Mouse (Mus musculus) kidney, postnatal 0 days (tissue): ENCODE measurements around the gene Gm10382. TPM values are rescaled to one million over a fixed set of nuclear protein-coding genes. Genes with fewer than 3 reads are reported as not detected.

ENCODE experiments used
- ATAC-seq: fragments of 200-750 bp; cut with Nextera tagmentation; replicated peaks from 2 replicates; pipeline ENCODE4 v1.8.0; 2017; ENCODE audit warnings: low read depth, moderate number of reproducible peaks, moderate TSS enrichment, moderate library complexity; ENCODE audit not compliant: low FRiP score
- DNase-seq: peaks from one replicate; pipeline ENCODE4 v3.0.0-alpha.2; 2016; ENCODE audit warnings: low spot score
- H3K27ac ChIP-seq: fragments of 300-500 bp; sonication (generic); 2 replicates; pipeline ENCODE4 v1.5.1; 2014; ENCODE audit warnings: mild to moderate bottlenecking
- H3K27me3 ChIP-seq: fragments of 300-500 bp; sonication (generic); 2 replicates; pipeline ENCODE4 v1.6.1; 2014; ENCODE audit warnings: low read length, mixed read lengths; ENCODE audit not compliant: insufficient read depth
- H3K36me3 ChIP-seq: fragments of 300-500 bp; sonication (generic); 2 replicates; pipeline ENCODE4 v1.6.1; 2014; ENCODE audit warnings: low read length, mixed read lengths; ENCODE audit not compliant: insufficient read depth
- H3K4me1 ChIP-seq: fragments of 300-500 bp; sonication (generic); replicated peaks from 2 replicates; pipeline ENCODE4 v1.6.1; 2014; ENCODE audit warnings: antibody characterized with exemption, low read length, mixed read lengths; ENCODE audit not compliant: insufficient read depth
- H3K4me2 ChIP-seq: fragments of 300-500 bp; sonication (generic); 2 replicates; pipeline ENCODE4 v1.6.1; 2014; ENCODE audit warnings: mild to moderate bottlenecking, low read length, moderate library complexity, mixed read lengths
- H3K4me3 ChIP-seq: fragments of 300-500 bp; sonication (generic); replicated peaks from 2 replicates; pipeline ENCODE4 v1.5.1; 2014; ENCODE audit warnings: low read depth, low read length
- H3K9ac ChIP-seq: fragments of 300-500 bp; sonication (generic); 2 replicates; pipeline ENCODE4 v1.6.1; 2014; ENCODE audit warnings: low read depth, low read length
- H3K9me3 ChIP-seq: fragments of 300-500 bp; sonication (generic); replicated peaks from 2 replicates; pipeline ENCODE4 v1.6.1; 2016; ENCODE audit warnings: low read length, inconsistent platforms, mixed read lengths
- CTCF ChIP-seq: IDR thresholded peaks from 2 replicates; pipeline ENCODE4 v1.5.1; 2016; ENCODE audit warnings: antibody characterized with exemption, low read depth, mild to moderate bottlenecking, moderate library complexity
- WGBS: fragments of 180-500 bp; shearing (Covaris S2); extraction: QIAGEN DNeasy Blood & Tissue Kit; methylation state at CpG from one replicate; pipeline ENCODE4 v1.1.7; 2014; 5-methylcytosine and 5-hydroxymethylcytosine counted together
- polyA plus RNA-seq: library from polyadenylated mRNA; unstranded; fragments of >200 nt; fragmentation: Nextera tagmentation; extraction: Ambion mirVana; gene quantifications from 2 replicates; pipeline ENCODE4 v1.2.1, GENCODE M21; 2015

Gm10382 gene
- polyA plus RNA-seq, 1 experiment from 2014 or later: 0.74 TPM

GRCm38 (mm10) chr5:125405546-125406248 lies 16.6 kb downstream of the Gm10382 start:
- no peaks in the 10 kb centered on the region for H3K9me3 ChIP-seq
- peak overlapping the region; percentile 66 for H3K4me3 ChIP-seq
- WGBS: under 1% methylated on average over 31 of the region's 31 CpGs
- H3K4me1 ChIP-seq: peaks cover 5% of the 10 kb centered on the region; the same call in 1 of the 2 replicates
- H3K27me3 ChIP-seq: no peaks in the 10 kb centered on the region
- no peaks in the 10 kb centered on the region for H3K36me3 ChIP-seq
- no peak for TF ChIP-seq CTCF
- peak overlapping the region; percentile 78 for H3K4me2 ChIP-seq
- ATAC-seq: peak; percentile 64
- H3K9ac ChIP-seq: peak overlapping the region; percentile 61
- DNase-seq: peak; percentile 89
- peak overlapping the region; percentile 93 for H3K27ac ChIP-seq

GRCm38 (mm10) chr5:125406322-125407016 lies 17.3 kb downstream of the Gm10382 start:
- H3K27me3 ChIP-seq: no peaks in the 10 kb centered on the region
- H3K36me3 ChIP-seq: no peaks in the 10 kb centered on the region
- WGBS: 3% methylated on average over 20 of the region's 20 CpGs
- TF ChIP-seq CTCF: no peak
- no peaks in the 10 kb centered on the region for H3K9me3 ChIP-seq
- peak overlapping the region; percentile 61 for H3K9ac ChIP-seq
- peak overlapping the region; percentile 78 for H3K4me2 ChIP-seq
- H3K4me1 ChIP-seq: peaks cover 5% of the 10 kb centered on the region; the same call in 1 of the 2 replicates
- DNase-seq (peak; percentile 65), ATAC-seq (peak; percentile 8; the same call in 1 of the 2 replicates)
- peak overlapping the region; percentile 84 for H3K27ac ChIP-seq
- H3K4me3 ChIP-seq: peak overlapping the region; percentile 66

- WGBS: 62% methylated on average over 13 of the region's 13 CpGs
- no peak for ATAC-seq
- H3K9me3 ChIP-seq: no peaks in the 10 kb centered on the region
- peak overlapping the region; percentile 78 for H3K4me2 ChIP-seq
- no peak for DNase-seq
- no peaks in the 10 kb centered on the region for H3K36me3 ChIP-seq
- no peak overlapping the region for H3K9ac ChIP-seq
- H3K27ac ChIP-seq: peak overlapping the region; percentile 84
- H3K4me1 ChIP-seq: peaks cover 5% of the 10 kb centered on the region; the same call in 1 of the 2 replicates
- TF ChIP-seq CTCF: no peak
- peak overlapping the region; percentile 66 for H3K4me3 ChIP-seq
- no peaks in the 10 kb centered on the region for H3K27me3 ChIP-seq
These were observed 18.1 kb downstream of the Gm10382 start for GRCm38 (mm10) chr5:125407020-125407830.

GRCm38 (mm10) chr5:125407910-125408575 lies 18.9 kb downstream of the Gm10382 start:
- Histone ChIP-seq H3K4me3 (no peak overlapping the region), H3K4me1 (peaks cover 5% of the 10 kb centered on the region; the same call in 1 of the 2 replicates), H3K9ac (no peak overlapping the region), H3K4me2 (no peak overlapping the region), H3K27ac (no peak overlapping the region), H3K27me3 (no peaks in the 10 kb centered on the region), H3K36me3 (no peaks in the 10 kb centered on the region), H3K9me3 (no peaks in the 10 kb centered on the region)
- TF ChIP-seq CTCF: no peak
- WGBS: 75% methylated on average over 14 of the region's 14 CpGs
- ATAC-seq (no peak), DNase-seq (no peak)

- Histone ChIP-seq H3K36me3 (0 out of 2 replicates have a peak, but pooled peaks cover 4% of the 10 kb centered on the region), H3K9me3 (no peaks in the 10 kb centered on the region), H3K4me2 (peak overlapping the region; percentile 37), H3K27me3 (no peaks in the 10 kb centered on the region), H3K4me1 (peaks cover 5% of the 10 kb centered on the region; the same call in 1 of the 2 replicates), H3K27ac (peak overlapping the region; percentile 31; the same call in 1 of the 2 replicates), H3K4me3 (peak overlapping the region; percentile 18; the same call in 1 of the 2 replicates), H3K9ac (no peak overlapping the region)
- WGBS: 3% methylated on average over 13 of the region's 13 CpGs
- DNase-seq (peak; percentile 84), ATAC-seq (peak; percentile 12; the same call in 1 of the 2 replicates)
- TF ChIP-seq CTCF: no peak
These were observed 19.7 kb downstream of the Gm10382 start for GRCm38 (mm10) chr5:125408842-125409241.
